Mouse (Mus musculus) small intestine, adult 2 months (tissue): ENCODE measurements around the gene Adamts9.

Experiments
- CTCF ChIP-seq: fragments of 200-500 bp; IDR thresholded peaks from 2 replicates; pipeline ENCODE4 v1.5.1; 2012; ENCODE audit warnings: low read depth, mild to moderate bottlenecking, control low read depth, inconsistent platforms, low read length, moderate library complexity, mixed read lengths; ENCODE audit not compliant: insufficient replicate concordance, insufficient read length; ENCODE audit errors: extremely low read depth
- POLR2A ChIP-seq: fragments of 200-500 bp; IDR thresholded peaks from 2 replicates; pipeline ENCODE4 v1.6.1; 2012; ENCODE audit warnings: low read depth, mild to moderate bottlenecking, control low read depth, inconsistent platforms, low read length, moderate library complexity

- TF ChIP-seq CTCF (no peak), POLR2A (no peak)
Observed at GRCm38 (mm10) chr6:92817661-92818060, 125.6 kb downstream of the Adamts9 start.
